Mouse (Mus musculus): Measurements from ENCODE around the gene Spag9.

The Spag9 gene

GRCm38 (mm10) chr11:94150519-94151470 is 154.9 kb downstream of the Spag9 start:
- no peak for DNase-seq (ENCODE audit: low spot score in 2 of 2)

- no peak for DNase-seq (ENCODE audit: low spot score in 2 of 2)
Measured at GRCm38 (mm10) chr11:94154201-94154600, 158.3 kb downstream of the Spag9 start.

GRCm38 (mm10) chr11:94158521-94158920 is 162.6 kb downstream of the Spag9 start:
- no peak for DNase-seq (ENCODE audit: low spot score in 2 of 2)

GRCm38 (mm10) chr11:94159066-94159880 is 163.4 kb downstream of the Spag9 start:
- DNase-seq (ENCODE audit: low spot score in 2 of 2) = no peak

GRCm38 (mm10) chr11:94159911-94160415 is 164.1 kb downstream of the Spag9 start:
- DNase-seq (ENCODE audit: low spot score in 2 of 2) = no peak

GRCm38 (mm10) chr11:94160443-94161266 is 164.8 kb downstream of the Spag9 start:
- no peak for DNase-seq (ENCODE audit: low spot score in 2 of 2)

GRCm38 (mm10) chr11:94161267-94161646 is 165.4 kb downstream of the Spag9 start:
- DNase-seq (ENCODE audit: low spot score in 2 of 2) = no peak

GRCm38 (mm10) chr11:94161867-94162581 is 166.1 kb downstream of the Spag9 start:
- no peak for DNase-seq (ENCODE audit: low spot score in 2 of 2)

- DNase-seq (ENCODE audit: low spot score in 2 of 2) = no peak
Measured at GRCm38 (mm10) chr11:94163005-94163767, 167.3 kb downstream of the Spag9 start.

GRCm38 (mm10) chr11:94165745-94166144 is 169.9 kb downstream of the Spag9 start:
- no peak for DNase-seq (ENCODE audit: low spot score in 2 of 2)

- no peak for DNase-seq (ENCODE audit: low spot score in 2 of 2)
Measured at GRCm38 (mm10) chr11:94168238-94168637, 172.3 kb downstream of the Spag9 start.

- no peak for DNase-seq (ENCODE audit: low spot score in 2 of 2)
Measured at GRCm38 (mm10) chr11:94169596-94169995, 173.7 kb downstream of the Spag9 start.

- no peak for DNase-seq (ENCODE audit: low spot score in 2 of 2)
Measured at GRCm38 (mm10) chr11:94171691-94172090, 175.8 kb downstream of the Spag9 start.

GRCm38 (mm10) chr11:94172186-94172585 is 176.3 kb downstream of the Spag9 start:
- no peak for DNase-seq (ENCODE audit: low spot score in 2 of 2)

- no peak for DNase-seq (ENCODE audit: low spot score in 2 of 2)
Measured at GRCm38 (mm10) chr11:94173726-94174146, 177.8 kb downstream of the Spag9 start.

- DNase-seq (ENCODE audit: low spot score in 2 of 2) = no peak
Measured at GRCm38 (mm10) chr11:94175288-94175687, 179.4 kb downstream of the Spag9 start.

Measured in thymus, postnatal 10 days (tissue).